Mouse (Mus musculus) ovary, postnatal 36 days (tissue): ENCODE results near the gene Sh3gl2.

Experiments used
- DNase-seq: peaks from one replicate; pipeline ENCODE4 v3.0.0; 2022; ENCODE audit warnings: low spot score, mixed read lengths

Gene Sh3gl2

DNA sequence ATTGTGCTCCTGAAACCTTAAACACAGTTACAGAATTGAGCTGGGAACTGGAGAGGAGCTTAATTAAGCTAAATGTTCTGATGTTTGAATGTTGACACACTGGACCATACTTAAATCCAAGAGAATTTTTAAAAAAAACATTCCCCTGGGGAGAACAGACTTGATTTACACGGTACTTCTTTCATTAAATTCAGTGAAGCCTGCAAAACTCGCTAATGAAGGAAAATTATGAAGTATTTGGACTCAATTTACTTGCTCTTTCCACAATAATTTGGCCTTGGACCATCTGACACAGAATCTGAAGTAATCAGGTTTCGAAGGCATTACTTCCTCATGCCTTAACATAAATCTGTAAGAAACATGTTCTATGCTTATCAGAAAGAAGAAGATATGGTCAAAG is 408.4 kb downstream of the Sh3gl2 start:
- no peak for DNase-seq

DNA sequence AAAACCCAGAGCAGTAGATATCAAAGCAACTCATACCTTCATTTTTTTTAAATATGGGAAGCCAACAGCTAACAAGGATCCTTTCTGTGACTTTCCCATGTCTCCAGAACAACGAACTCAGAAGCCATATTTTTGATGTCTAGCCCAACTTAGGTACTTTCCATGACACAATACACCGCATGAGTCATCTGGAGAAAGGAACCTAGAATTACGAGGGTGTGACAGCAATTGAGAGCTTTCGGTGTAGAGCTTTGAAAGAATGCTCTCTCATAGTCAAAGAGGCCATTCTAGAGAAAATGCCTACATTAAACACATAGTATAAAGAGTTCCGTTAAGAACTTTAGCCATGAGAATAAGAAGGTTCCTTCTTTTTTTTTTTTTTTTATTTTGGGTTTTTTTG is 413.8 kb downstream of the Sh3gl2 start:
- no peak for DNase-seq

DNA sequence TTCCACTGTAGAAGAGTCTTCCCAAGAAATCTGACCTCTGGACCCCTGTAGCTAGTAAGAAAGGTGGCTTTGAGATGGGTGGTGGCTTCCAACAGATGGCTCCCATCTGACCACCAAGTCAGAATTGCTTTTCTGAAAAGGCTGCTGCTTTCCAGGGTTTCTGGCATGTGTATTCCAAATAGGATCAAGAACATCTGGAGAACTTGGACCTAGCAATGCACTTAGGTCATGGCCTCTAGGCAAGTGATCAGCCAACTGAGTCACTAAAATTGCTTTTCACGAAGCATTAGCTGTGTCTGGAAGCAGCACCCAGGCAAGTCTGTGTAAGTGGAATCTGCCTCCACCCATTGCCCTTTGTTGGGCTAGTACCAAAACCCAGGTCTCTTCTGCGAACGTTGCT is 414.3 kb downstream of the Sh3gl2 start:
- DNase-seq: no peak

DNA sequence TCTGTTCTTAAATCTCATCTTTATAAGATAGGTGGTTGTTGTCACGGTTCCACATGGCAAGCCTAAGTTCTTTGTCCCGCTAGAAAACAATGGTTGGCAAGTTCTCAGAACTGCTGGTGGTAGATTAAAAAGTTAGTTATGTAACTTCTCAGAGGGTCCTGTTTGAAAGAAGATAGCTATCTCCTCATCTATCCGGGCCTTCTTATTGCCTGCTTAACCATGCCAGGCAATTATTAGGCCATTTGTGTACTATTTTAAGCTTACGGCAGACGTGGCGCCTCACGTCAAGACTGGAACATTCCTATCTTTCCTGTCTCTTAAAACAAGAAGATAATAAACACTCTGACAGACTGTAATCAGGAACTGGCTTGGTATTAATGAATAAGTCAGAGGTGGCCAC is 424.5 kb downstream of the Sh3gl2 start:
- DNase-seq: no peak

DNA sequence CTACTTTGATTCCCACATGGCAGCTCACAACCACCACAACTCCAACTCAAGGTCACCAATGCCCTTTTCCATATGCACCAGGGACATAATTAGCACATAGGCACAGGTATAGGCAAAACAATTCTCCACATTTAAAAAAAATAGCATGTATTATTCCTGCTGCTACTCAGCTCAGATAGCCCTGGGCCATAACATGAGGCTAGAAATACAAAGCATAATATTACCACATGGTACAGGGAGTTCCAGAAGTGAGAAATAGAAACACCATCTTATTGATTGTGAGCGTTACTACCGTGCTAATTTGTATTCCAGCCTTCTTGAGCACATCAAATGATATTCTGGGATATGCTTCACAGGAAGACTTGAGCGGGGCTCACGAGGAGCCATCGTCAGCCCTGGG is 464.3 kb downstream of the Sh3gl2 start:
- no peak for DNase-seq

DNA sequence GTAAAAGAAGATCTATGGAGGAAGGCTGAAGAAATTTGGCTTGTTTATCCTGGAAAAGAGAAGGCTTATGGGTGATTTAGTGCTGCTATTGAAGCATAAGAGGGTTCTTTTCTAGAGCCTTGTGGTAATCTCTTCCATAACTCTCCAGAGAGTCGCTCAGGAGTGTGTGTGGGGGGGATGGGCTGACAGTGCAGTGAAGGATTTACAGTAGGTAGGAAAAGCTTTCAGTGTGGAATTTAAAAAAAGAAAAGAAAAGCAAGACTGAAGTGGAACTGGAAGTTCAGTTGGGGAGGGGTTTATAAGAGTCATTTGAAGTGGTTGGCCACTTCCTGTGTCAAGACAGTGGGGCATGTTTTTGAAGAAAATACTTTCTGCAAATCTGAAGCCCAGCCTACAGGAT is 464.8 kb downstream of the Sh3gl2 start:
- DNase-seq: no peak

DNA sequence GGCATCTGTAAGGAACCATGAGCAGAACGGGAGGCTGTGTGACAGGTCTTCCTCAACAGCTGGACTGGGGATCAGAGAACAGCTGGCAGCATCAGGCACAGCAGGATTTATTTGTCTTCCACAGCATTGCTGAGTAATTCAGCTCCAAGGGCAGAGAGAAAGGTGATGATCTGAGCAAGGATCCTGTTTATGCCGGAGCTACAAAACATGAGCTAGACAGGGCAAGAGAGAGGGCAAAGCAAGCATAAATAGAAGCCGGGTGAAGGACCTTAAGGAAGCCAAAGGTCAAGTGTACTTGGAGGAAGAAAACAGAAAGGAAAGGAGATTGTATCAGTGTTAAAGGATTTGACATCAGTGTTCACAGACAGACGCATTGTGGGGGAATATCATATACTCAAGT is 467.4 kb downstream of the Sh3gl2 start:
- no peak for DNase-seq

DNA sequence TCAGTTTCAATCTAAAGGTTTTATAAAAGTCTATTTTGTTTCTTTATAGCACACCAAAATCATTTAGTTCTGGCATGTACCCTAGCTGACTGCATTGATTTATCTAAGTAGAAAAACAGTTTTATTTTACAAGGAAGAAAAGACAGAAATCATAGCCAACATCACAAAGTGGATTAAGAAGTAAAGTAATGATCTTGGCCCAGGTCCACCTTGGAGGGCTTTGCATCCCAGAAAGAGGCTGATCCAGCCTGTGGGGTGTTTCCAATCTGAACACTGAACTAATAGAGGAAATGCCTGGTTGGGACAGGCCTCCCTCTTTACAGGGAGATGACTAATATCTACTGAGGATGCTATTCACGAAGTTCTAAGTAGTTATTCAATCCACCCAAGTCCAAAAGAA is 472.7 kb downstream of the Sh3gl2 start:
- no peak for DNase-seq

DNA sequence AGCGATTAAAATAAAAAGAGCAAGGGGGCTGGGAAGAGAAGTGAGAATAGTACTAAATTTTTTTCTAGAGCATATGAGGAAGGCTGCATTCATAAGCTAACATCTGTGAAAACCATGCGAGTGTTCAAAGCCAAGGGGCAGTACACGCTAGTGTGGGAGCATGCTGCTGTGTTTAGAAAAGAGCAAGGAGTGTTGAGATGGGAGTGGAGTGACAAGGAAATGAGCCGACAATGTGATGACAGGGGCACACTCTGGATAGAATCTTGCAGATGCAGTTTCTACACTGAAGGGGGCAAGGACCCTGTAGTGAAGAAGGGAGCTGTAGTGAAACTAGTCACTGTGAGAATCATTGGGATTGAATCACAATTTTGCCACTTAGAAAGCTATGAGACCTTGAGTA is 481.2 kb downstream of the Sh3gl2 start:
- DNase-seq: no peak
